Mouse (Mus musculus): ENCODE data around the gene Cpm.

DNA sequence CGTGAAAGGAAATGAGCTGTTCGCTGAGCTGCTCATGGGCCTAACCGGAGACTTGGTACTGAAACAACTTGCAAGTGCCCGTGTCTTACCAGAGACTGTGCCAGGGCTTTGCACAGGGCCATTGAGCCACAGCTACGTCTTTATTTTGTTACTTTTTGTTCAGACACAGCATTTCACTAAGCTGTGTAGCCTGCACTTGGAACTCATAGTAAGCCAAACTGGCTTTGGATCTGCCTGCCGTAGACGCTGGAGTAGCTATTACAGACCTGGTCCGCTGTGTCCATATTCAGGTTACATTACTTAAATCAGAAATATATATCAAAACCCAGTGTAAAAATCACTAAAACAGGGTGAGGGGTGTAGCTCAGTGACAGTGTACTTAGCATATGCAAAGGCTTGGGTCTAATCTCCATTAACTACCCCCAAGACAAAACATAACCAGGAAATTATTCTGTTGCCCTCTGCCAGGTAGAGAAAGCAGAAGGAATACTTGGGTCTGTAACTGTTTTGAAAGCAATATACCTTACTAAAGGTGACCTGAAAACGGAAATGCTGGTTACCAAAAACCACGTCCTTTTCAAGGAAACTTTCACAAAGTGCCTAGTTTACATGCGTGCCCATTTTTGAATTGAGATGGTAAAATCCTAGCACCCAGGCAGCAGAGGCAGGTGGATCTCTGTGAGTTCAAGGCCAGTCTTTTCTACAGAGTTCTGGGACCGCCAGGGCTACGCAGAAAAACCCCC is 56.7 kb downstream of the Cpm start:
- TF ChIP-seq CTCF (IDR thresholded peaks at IDR 0.05; ENCODE audit: low read depth, low read length) (no peak), POLR2AphosphoS5 (IDR thresholded peaks at IDR 0.05; ENCODE audit: insufficient replicate concordance, low read depth, low read length) (no peak)
